Mouse (Mus musculus) brain, embryonic 14.5 days (tissue): ENCODE data around the gene Glt28d2. TPM values are rescaled to one million over a fixed set of nuclear protein-coding genes. Genes with fewer than 3 reads are reported as not detected.
"Not testable (repeated sequence)": the region's sequence is repeated elsewhere in the genome, so short reads cannot be mapped to it uniquely, and the experiment has no call there.

Experiments used
- DNase-seq: peaks from one replicate; pipeline ENCODE4 v3.0.0-alpha.2; 2011; ENCODE audit warnings: low read depth
- CTCF ChIP-seq: fragments of 200-500 bp; IDR thresholded peaks from 2 replicates; pipeline ENCODE4 v1.5.1; 2012; ENCODE audit warnings: inconsistent platforms, mild to moderate bottlenecking, moderate library complexity, borderline replicate concordance; ENCODE audit not compliant: insufficient read depth, insufficient read length; ENCODE audit errors: extremely low read depth
- POLR2A ChIP-seq: fragments of 200-500 bp; IDR thresholded peaks from 2 replicates; pipeline ENCODE4 v1.6.1; 2012; ENCODE audit warnings: mild to moderate bottlenecking, inconsistent platforms, borderline replicate concordance; ENCODE audit not compliant: poor library complexity, insufficient read depth, insufficient read length, severe bottlenecking; ENCODE audit errors: extremely low read depth
- polyA plus RNA-seq: library from polyadenylated mRNA; depleted of rRNA; stranded (reverse); fragments of >200 nt; gene quantifications from 2 replicates; pipeline ENCODE4 v1.2.3, GENCODE M21; 2012; rRNA removed

Gene Glt28d2
- 0.10 and 0.18 TPM in 2 replicates for polyA plus RNA-seq

DNA sequence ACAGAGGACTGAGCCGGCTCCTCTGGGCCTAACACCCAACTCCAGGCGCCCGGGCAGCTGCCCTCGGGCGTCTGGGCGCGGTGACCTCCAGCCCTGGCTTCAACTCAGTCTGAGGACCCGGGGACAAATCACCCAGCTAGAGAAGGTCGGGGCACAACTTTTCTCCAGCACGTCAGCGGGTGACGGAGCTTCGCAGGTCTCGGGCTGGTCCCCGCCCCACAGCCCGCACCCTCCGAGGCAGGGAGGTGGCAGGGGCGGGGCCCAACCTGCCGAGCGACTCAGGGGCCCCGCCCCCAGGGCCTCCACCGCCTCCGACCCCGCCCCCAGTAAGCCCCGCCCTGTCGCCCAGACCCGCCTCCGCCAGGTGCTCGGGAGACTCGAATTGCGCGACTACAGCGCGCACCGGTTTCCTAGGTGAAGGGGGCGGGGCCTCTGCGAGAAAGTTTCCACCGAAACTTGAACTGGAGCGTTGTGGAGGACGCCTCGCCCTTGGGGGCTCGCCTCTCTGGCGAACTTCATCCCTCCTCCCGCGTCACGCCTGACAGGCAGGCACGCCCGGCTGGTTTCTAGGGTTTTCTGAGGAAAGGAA, at the start of gene Glt28d2, which contains the start of gene Gm37240:
TSS of gene Glt28d2 (minus strand) at position 278 of the 589 bp plus-strand sequence.
TSS of gene Gm37240 (minus strand) at position 280 of the 589 bp plus-strand sequence.
- no peak for TF ChIP-seq POLR2A
- no peak for TF ChIP-seq CTCF
- peak; percentile 75 for DNase-seq

- TF ChIP-seq POLR2A: no peak
- TF ChIP-seq CTCF: no peak
Observed at GRCm38 (mm10) chr3:85933586-85933985, 46.3 kb upstream of the Glt28d2 start.

DNA sequence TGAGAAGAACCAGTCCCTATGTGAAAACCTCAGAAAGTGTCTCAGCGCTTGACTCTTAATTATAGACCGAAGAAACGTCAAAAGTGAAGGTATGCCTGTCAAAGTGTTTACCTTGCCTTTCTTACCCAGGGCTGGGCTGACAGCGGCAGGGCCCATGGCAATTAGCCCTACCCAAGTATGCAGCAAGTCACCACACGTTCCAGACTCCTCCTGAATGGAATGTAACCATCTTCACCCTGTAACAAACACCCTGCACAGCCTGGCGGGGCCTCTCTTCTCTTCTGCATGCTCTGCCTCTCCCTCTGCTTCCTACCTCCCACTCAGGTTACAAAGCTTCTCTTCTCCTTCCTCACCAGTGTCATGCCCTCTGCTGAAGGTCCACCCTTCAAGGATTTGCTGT, 44.5 kb upstream of the Glt28d2 start:
- no peak for DNase-seq
- TF ChIP-seq POLR2A: no peak
- TF ChIP-seq CTCF: no peak

More at GRCm38 (mm10) chr3:85933586-85933985, 46.3 kb upstream of the Glt28d2 start:
- DNase-seq: no peak

DNA sequence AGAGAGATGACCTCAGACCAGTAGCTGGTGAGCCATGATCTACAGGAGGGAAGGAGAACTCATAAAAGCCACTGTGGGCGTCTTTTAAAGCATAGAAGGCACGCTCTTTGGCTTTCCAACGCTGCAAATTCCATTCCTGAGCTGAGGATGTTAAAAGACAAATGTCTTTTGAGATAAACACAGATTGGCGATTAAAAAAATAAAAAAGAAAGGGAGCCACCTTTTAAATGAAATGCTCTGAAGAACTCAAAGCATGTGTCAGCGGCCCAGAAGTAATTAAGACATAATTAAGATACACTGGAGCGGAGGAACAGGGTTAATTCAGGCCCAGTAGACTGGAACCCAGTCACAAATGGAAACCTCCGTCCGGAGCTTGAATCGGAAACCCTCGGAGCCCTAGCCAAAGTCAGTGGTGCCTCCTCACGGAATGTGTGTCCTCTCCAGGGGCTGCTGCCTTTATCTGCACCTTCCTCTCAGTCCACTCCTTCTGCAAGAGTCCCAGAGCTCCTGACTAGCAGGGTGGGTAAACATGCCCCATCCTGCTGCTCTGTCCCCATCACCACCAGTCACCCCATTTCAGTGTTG, 43.4 kb upstream of the Glt28d2 start:
- no peak for DNase-seq
- TF ChIP-seq CTCF (no peak), POLR2A (no peak)

DNA sequence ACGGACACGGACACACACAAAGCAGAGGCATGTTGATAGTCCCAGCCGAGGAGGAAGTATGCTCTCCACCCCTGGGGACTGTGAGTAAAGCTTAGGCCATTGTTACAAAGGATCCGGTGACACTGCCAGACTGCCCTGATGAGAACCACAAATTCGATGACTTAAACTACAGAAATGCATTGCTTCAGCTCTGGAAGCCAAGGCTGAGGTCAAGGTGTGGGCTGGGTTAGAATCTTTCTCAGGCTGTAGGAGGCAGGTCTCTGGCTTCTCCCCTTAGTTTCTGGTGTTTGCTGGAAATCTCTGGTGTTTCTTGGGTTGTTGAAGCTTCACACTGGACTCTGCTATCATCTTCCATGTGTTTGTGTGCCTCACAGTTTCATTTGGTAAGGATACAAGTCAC, 42.4 kb upstream of the Glt28d2 start:
- no peak for TF ChIP-seq POLR2A
- TF ChIP-seq CTCF: no peak
- no peak for DNase-seq

GRCm38 (mm10) chr3:85928140-85928611, 40.9 kb upstream of the Glt28d2 start:
- TF ChIP-seq POLR2A: no peak
- no peak for TF ChIP-seq CTCF
- DNase-seq: peak; percentile 64

DNA sequence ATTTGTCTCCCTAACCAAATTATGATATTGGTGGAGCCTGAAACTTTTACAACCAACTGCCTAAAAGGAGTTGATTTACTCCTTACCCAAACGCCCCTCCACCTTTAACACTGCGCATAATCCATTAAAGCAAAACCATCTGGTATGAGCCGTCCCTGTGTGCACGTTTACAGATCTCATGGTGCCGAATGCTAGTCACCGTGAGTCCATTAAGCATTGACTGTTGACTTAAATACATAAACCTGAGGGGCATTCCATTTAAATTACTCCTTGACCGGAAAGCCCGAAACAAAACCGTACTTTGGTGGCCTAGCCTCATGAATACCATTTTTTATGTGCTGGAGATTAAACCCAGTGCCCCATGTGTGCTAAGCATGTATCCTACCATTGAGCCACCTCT, 40.0 kb upstream of the Glt28d2 start:
- DNase-seq: no peak
- TF ChIP-seq CTCF (no peak), POLR2A (no peak)

GRCm38 (mm10) chr3:85923954-85924945, 36.9 kb upstream of the Glt28d2 start:
- DNase-seq: peak; percentile 91
- TF ChIP-seq CTCF: peak; percentile 99
- TF ChIP-seq POLR2A: no peak

DNA sequence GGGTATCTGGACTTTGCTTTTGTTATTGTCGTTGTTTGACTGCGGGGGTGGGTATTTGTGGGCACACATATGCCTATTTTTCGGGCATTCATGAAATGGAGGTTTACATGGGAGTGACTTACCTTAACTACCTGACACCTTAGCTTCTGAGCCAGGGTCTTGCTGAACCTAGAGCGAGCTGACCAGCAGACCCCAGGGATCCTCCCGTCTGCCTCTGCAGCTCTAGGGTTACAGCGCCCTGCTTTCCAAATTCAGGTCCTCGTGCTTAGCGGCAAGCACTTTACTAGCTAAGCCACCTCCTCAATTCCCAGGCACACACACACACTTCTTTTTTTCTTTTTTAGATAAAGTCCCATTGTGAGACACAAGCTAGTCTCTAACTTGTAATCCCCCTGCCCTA, 36.0 kb upstream of the Glt28d2 start:
- DNase-seq: no peak
- TF ChIP-seq POLR2A (no peak), CTCF (no peak)

GRCm38 (mm10) chr3:85922331-85922730, 35.0 kb upstream of the Glt28d2 start:
- no peak for DNase-seq
- TF ChIP-seq POLR2A: no peak
- TF ChIP-seq CTCF: no peak

DNA sequence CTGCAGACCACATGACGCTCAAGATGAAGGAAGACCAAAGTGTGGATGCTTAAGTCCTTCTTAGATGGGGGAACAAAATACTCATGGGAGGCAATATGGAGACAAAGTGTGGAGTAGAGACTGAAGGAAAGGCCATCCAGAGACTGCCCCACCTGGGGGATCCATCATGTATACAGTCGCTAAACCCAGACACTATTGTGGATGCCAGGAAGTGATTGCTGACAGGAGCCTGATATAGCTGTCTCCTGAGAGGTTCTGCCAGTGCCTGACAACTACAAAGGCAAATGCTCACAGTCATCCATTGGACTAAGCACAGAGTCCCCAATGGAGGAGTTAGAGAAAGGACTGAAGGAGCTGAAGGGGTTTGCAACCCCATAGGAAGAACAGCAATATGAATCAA, 33.4 kb upstream of the Glt28d2 start:
- DNase-seq: not testable (repeated sequence)
